Mouse (Mus musculus) forebrain, embryonic 14.5 days (tissue): ENCODE data around the gene Fes. TPM values are rescaled to one million over a fixed set of nuclear protein-coding genes. Genes with fewer than 3 reads are reported as not detected.

ENCODE experiments used
- ATAC-seq: fragments of 200-750 bp; cut with Nextera tagmentation; 2 replicates; pipeline ENCODE4 v1.8.0; 2017; ENCODE audit warnings: mild to moderate bottlenecking, moderate library complexity
- DNase-seq: peaks from one replicate; pipeline ENCODE4 v3.0.0-alpha.2; 2015; ENCODE audit warnings: low spot score
- H3K27ac ChIP-seq: fragments of 300-500 bp; sonication (generic); 2 replicates; pipeline ENCODE4 v1.5.1; 2014; ENCODE audit warnings: low read depth, mild to moderate bottlenecking, control low read depth, low read length, moderate library complexity
- H3K27me3 ChIP-seq: fragments of 300-500 bp; sonication (generic); replicated peaks from 2 replicates; pipeline ENCODE4 v1.6.1; 2014; ENCODE audit warnings: low read length, control low read depth, mixed read lengths; ENCODE audit not compliant: control insufficient read depth, insufficient read depth
- H3K36me3 ChIP-seq: fragments of 300-500 bp; sonication (generic); 2 replicates; pipeline ENCODE4 v1.6.1; 2014; ENCODE audit warnings: low read length, control low read depth; ENCODE audit not compliant: control insufficient read depth, insufficient read depth
- H3K4me1 ChIP-seq: fragments of 300-500 bp; sonication (generic); 2 replicates; pipeline ENCODE4 v1.6.1; 2014; ENCODE audit warnings: antibody characterized with exemption, low read length, control low read depth; ENCODE audit not compliant: control insufficient read depth, insufficient read depth
- H3K4me2 ChIP-seq: fragments of 300-500 bp; sonication (generic); 2 replicates; pipeline ENCODE4 v1.6.1; 2014; ENCODE audit warnings: mild to moderate bottlenecking, control low read depth, low read length
- H3K4me3 ChIP-seq: fragments of 300-500 bp; sonication (generic); 2 replicates; pipeline ENCODE4 v1.5.1; 2014; ENCODE audit warnings: low read depth, low read length, control low read depth
- H3K9ac ChIP-seq: fragments of 300-500 bp; sonication (generic); 2 replicates; pipeline ENCODE4 v1.6.1; 2014; ENCODE audit warnings: mild to moderate bottlenecking, low read length, control low read depth, moderate library complexity
- H3K9me3 ChIP-seq: fragments of 300-500 bp; sonication (generic); replicated peaks from 2 replicates; pipeline ENCODE4 v1.6.1; 2016; ENCODE audit warnings: low read length, control low read depth, mixed read lengths; ENCODE audit not compliant: control insufficient read depth
- WGBS: fragments of 180-500 bp; shearing (Covaris S2); extraction: QIAGEN DNeasy Blood & Tissue Kit; methylation state at CpG from one replicate; pipeline ENCODE4 v1.1.7; 2014; 5-methylcytosine and 5-hydroxymethylcytosine counted together
- polyA plus RNA-seq: library from polyadenylated mRNA; unstranded; fragments of >200 nt; fragmentation: Nextera tagmentation; extraction: Ambion mirVana; gene quantifications from 2 replicates; pipeline ENCODE4 v1.2.1, GENCODE M21; 2014

Gene Fes
- polyA plus RNA-seq, 1 experiment from 2014 or later = 2.4 TPM

- no peak for DNase-seq
- 32% methylated on average over 17 of the region's 17 CpGs for WGBS
- peak overlapping the region; percentile 43 for H3K9ac ChIP-seq
- H3K27ac ChIP-seq = no peak overlapping the region
- H3K4me1 ChIP-seq = no peaks in the 10 kb centered on the region
- no peak for ATAC-seq
- H3K36me3 ChIP-seq = peaks cover 21% of the 10 kb centered on the region
- no peaks in the 10 kb centered on the region for H3K9me3 ChIP-seq
- H3K4me2 ChIP-seq = peak overlapping the region; percentile 24; the same call in 1 of the 2 replicates
- H3K4me3 ChIP-seq = no peak overlapping the region
- H3K27me3 ChIP-seq = peaks cover 19% of the 10 kb centered on the region
Measured at GRCm38 (mm10) chr7:80387033-80387632, 613 bp downstream of the Fes start.

GRCm38 (mm10) chr7:80386235-80386930, 1.4 kb downstream of the Fes start:
- Histone ChIP-seq H3K27ac (no peak overlapping the region), H3K4me3 (no peak overlapping the region), H3K4me1 (no peaks in the 10 kb centered on the region), H3K36me3 (peaks cover 13% of the 10 kb centered on the region), H3K4me2 (no peak overlapping the region), H3K9me3 (no peaks in the 10 kb centered on the region), H3K9ac (no peak overlapping the region), H3K27me3 (peaks cover 19% of the 10 kb centered on the region)
- 41% methylated on average over 18 of the region's 18 CpGs for WGBS
- peak; percentile 92 for DNase-seq
- ATAC-seq = peak; percentile 86

GRCm38 (mm10) chr7:80382919-80383318, 4.8 kb downstream of the Fes start:
- H3K27ac ChIP-seq = no peak overlapping the region
- DNase-seq = no peak
- no peak overlapping the region for H3K4me3 ChIP-seq
- no peak overlapping the region for H3K4me2 ChIP-seq
- H3K27me3 ChIP-seq = peaks cover 15% of the 10 kb centered on the region
- H3K9ac ChIP-seq = no peak overlapping the region
- H3K4me1 ChIP-seq = no peaks in the 10 kb centered on the region
- 80% methylated on average over 11 of the region's 11 CpGs for WGBS
- H3K36me3 ChIP-seq = no peaks in the 10 kb centered on the region
- no peaks in the 10 kb centered on the region for H3K9me3 ChIP-seq
- no peak for ATAC-seq

- Histone ChIP-seq H3K9me3 (no peaks in the 10 kb centered on the region), H3K4me3 (no peak overlapping the region), H3K4me2 (no peak overlapping the region), H3K27me3 (no peaks in the 10 kb centered on the region), H3K36me3 (no peaks in the 10 kb centered on the region), H3K9ac (no peak overlapping the region), H3K27ac (no peak overlapping the region), H3K4me1 (no peaks in the 10 kb centered on the region)
- WGBS = 67% methylated on average over 13 of the region's 13 CpGs
- ATAC-seq = no peak
- no peak for DNase-seq
Measured at GRCm38 (mm10) chr7:80379531-80379930, 8.2 kb downstream of the Fes start.

- Histone ChIP-seq H3K9me3 (no peaks in the 10 kb centered on the region), H3K27ac (no peak overlapping the region), H3K9ac (no peak overlapping the region), H3K4me1 (no peaks in the 10 kb centered on the region), H3K4me2 (no peak overlapping the region), H3K4me3 (no peak overlapping the region), H3K27me3 (no peaks in the 10 kb centered on the region), H3K36me3 (no peaks in the 10 kb centered on the region)
- ATAC-seq (no peak), DNase-seq (peak; percentile 42)
- 39% methylated on average over 6 of the region's 6 CpGs for whole genome bisulfite sequencing
Measured at GRCm38 (mm10) chr7:80377471-80377870, 10.3 kb downstream of the Fes start.

GRCm38 (mm10) chr7:80376192-80376591, 11.6 kb downstream of the Fes start:
- Histone ChIP-seq H3K27ac (no peak overlapping the region), H3K4me2 (no peak overlapping the region), H3K9me3 (no peaks in the 10 kb centered on the region), H3K4me3 (no peak overlapping the region), H3K4me1 (no peaks in the 10 kb centered on the region), H3K27me3 (no peaks in the 10 kb centered on the region), H3K36me3 (no peaks in the 10 kb centered on the region), H3K9ac (no peak overlapping the region)
- DNase-seq (no peak), ATAC-seq (no peak)
- 79% methylated on average over 10 of the region's 10 CpGs for WGBS

- 87% methylated on average over 9 of the region's 9 CpGs for WGBS
- no peak for ATAC-seq
Measured at GRCm38 (mm10) chr7:80375376-80376039, 12.2 kb downstream of the Fes start.

GRCm38 (mm10) chr7:80374733-80375132, 13.0 kb downstream of the Fes start:
- ATAC-seq = no peak
- H3K4me3 ChIP-seq = no peak overlapping the region
- 0 out of 2 replicates have a peak, but pooled peaks cover under 1% of the 10 kb centered on the region for H3K4me1 ChIP-seq
- no peaks in the 10 kb centered on the region for H3K9me3 ChIP-seq
- WGBS = 89% methylated on average over 3 of the region's 3 CpGs
- no peaks in the 10 kb centered on the region for H3K36me3 ChIP-seq
- DNase-seq = no peak
- no peaks in the 10 kb centered on the region for H3K27me3 ChIP-seq
- no peak overlapping the region for H3K9ac ChIP-seq
- no peak overlapping the region for H3K27ac ChIP-seq
- H3K4me2 ChIP-seq = no peak overlapping the region

More at GRCm38 (mm10) chr7:80375376-80376039, 12.2 kb downstream of the Fes start:
- no peak overlapping the region for H3K9ac ChIP-seq
- no peaks in the 10 kb centered on the region for H3K27me3 ChIP-seq
- no peak for DNase-seq
- H3K27ac ChIP-seq = no peak overlapping the region
- H3K4me2 ChIP-seq = no peak overlapping the region
- H3K36me3 ChIP-seq = no peaks in the 10 kb centered on the region
- no peaks in the 10 kb centered on the region for H3K9me3 ChIP-seq
- no peaks in the 10 kb centered on the region for H3K4me1 ChIP-seq
- no peak overlapping the region for H3K4me3 ChIP-seq

- Histone ChIP-seq H3K36me3 (no peaks in the 10 kb centered on the region), H3K4me1 (0 out of 2 replicates have a peak, but pooled peaks cover 2% of the 10 kb centered on the region), H3K9ac (no peak overlapping the region), H3K27me3 (no peaks in the 10 kb centered on the region), H3K27ac (no peak overlapping the region), H3K4me3 (no peak overlapping the region), H3K9me3 (no peaks in the 10 kb centered on the region), H3K4me2 (no peak overlapping the region)
- WGBS = 58% methylated on average over 3 of the region's 3 CpGs
- ATAC-seq = no peak
- no peak for DNase-seq
Measured at GRCm38 (mm10) chr7:80374280-80374679, 13.5 kb downstream of the Fes start.
